Mouse (Mus musculus) B cell, adult 62 days (primary cell): Measurements from ENCODE around the gene Aplf. TPM values are rescaled to one million over a fixed set of nuclear protein-coding genes. Genes with fewer than 3 reads are reported as not detected.

Source experiments
- total RNA-seq: library from RNA; stranded (reverse); gene quantifications from 4 replicates; pipeline ENCODE4 v1.2.4, GENCODE M21; 2023

Gene Aplf
- 3.9 to 4.8 TPM (median 4.4 TPM) in 4 replicates for total RNA-seq

DNA sequence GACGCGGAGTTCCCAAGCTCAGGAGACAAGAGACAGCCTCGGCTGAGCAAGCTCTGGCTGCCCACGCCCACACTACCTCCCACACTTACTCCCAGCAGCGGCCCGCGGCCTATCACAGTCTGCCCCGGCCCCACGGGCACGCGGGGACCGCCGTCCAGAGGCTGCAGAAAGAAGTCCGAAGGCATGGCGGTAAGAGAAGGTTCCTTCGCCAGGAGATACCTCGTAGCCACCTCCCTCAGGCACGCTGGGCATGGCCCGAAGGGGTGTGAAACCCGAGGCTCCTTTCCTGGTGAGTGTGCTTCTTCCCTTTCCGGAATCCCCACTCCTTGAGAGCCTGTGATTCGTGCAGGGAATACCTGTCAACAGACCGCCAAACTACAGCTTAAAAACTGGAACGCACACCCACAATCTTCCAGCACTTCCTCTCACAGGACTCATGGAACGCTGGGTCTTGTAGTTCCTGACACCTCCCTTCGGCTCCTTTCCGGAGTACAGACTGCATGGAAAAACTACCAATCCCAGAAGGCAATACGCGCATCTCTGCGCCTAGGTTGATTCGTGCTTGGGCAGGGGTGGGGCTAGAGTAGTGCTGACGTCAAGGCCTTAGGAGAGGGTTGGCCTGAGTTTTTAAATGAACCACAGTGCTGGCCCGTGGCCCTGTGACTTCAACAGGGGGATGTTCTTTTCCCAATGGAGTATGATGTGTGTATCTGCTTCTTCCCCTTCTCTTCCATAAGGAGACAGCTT is at the start of gene Aplf:
Gene Aplf (minus strand): TSS at position 423 of the 747 bp plus-strand sequence.

DNA sequence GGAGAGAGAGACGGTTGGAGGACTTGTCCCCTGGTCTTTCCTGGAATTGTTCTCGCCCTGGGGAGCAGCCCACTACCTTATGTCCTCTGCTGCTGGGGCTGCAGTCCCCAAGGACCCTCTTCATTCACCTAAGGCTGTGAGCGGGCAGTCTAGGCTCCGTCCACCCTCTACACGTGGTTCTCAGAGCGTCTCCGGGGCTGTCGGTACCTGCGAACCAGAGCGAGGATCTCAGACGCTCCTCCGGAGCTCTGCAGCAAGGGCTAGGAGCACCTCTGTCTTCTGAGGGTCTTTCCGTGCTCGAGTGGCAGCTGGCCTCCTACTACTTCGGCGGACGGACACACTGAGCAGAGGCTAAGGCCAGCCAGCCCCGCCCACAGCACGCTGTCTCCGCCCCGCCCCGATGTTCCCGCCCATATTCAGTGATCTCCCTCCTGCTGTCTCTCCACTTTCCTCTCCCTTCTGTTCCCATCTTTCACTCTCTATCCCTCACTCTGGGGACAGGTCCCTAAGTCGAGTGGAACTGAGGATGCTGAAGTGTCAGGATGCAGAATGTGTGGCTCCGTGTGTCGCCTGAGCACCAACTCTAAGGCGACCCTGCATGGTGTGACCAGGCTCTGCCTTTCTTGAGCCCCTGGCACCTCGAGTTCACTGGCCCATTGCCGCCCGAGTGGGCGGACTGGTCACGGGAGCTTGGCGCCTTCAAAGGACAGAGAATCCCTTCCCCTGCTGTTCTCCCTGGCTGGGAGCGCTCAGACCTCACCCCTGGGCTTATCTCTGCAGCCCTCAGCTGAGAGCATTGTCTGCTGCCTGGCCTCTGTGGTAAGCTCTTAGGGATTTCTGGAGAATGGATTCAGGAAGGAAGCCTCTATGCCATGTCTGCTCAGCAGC is 81.4 kb downstream of the Aplf start, which contains the start of gene Prokr1:
Gene Prokr1 (minus strand): TSS at position 350 of the 888 bp plus-strand sequence.

Other genes starting within 250 kb of the Aplf start
- not detected in 4 replicates for gene Bmp10, start 243.2 kb downstream of the Aplf start, total RNA-seq
- gene Arhgap25, start 138.9 kb downstream of the Aplf start, total RNA-seq, result 145 to 151 TPM (median 146 TPM) in 4 replicates
- gene Prokr1, start 81.5 kb downstream of the Aplf start, total RNA-seq, result 0.15 to 2.2 TPM (median 0.35 TPM) in 4 replicates
- gene Efcc1, start 58.7 kb upstream of the Aplf start, total RNA-seq, result not detected in 4 replicates
- gene Gp9, start 105.9 kb upstream of the Aplf start, total RNA-seq, result 1.1 TPM in 1 of 4 replicates, not detected in the others
- gene Rab43, start 140.0 kb upstream of the Aplf start, total RNA-seq, result 51.0 to 63.3 TPM (median 55.0 TPM) in 4 replicates
- 4.5 to 12.0 TPM (median 5.3 TPM) in 4 replicates for gene Gm45140, start 163.6 kb upstream of the Aplf start, total RNA-seq
- 96.1 to 127 TPM (median 110 TPM) in 4 replicates for gene Isy1, start 166.6 kb upstream of the Aplf start, total RNA-seq
- gene Cnbp, start 178.9 kb upstream of the Aplf start, total RNA-seq, result 610 to 648 TPM (median 626 TPM) in 4 replicates
- 129 to 144 TPM (median 140 TPM) in 4 replicates for gene Copg1, start 215.6 kb upstream of the Aplf start, total RNA-seq
- 95.2 to 109 TPM (median 103 TPM) in 4 replicates for gene Hmces, start 241.7 kb upstream of the Aplf start, total RNA-seq